Mouse (Mus musculus): ENCODE measurements around the gene Lmx1a.

Lmx1a gene

GRCm38 (mm10) chr1:167788684-167789413 lies 99.8 kb downstream of the Lmx1a start:
- DNase-seq (ENCODE audit: low spot score), result no peak

GRCm38 (mm10) chr1:167789448-167789847 lies 100.4 kb downstream of the Lmx1a start:
- DNase-seq (ENCODE audit: low spot score), result no peak

GRCm38 (mm10) chr1:167790688-167791087 lies 101.7 kb downstream of the Lmx1a start:
- no peak for DNase-seq (ENCODE audit: low spot score)

GRCm38 (mm10) chr1:167791221-167791620 lies 102.2 kb downstream of the Lmx1a start:
- DNase-seq (ENCODE audit: low spot score), result no peak

- no peak for DNase-seq (ENCODE audit: low spot score)
Observed at GRCm38 (mm10) chr1:167801923-167802322, 112.9 kb downstream of the Lmx1a start.

GRCm38 (mm10) chr1:167802510-167803271 lies 113.7 kb downstream of the Lmx1a start:
- DNase-seq (ENCODE audit: low spot score), result no peak

- no peak for DNase-seq (ENCODE audit: low spot score)
Observed at GRCm38 (mm10) chr1:167803351-167803981, 114.4 kb downstream of the Lmx1a start.

GRCm38 (mm10) chr1:167804836-167805235 lies 115.8 kb downstream of the Lmx1a start:
- DNase-seq (ENCODE audit: low spot score), result no peak

GRCm38 (mm10) chr1:167811141-167811540 lies 122.1 kb downstream of the Lmx1a start:
- no peak for DNase-seq (ENCODE audit: low spot score)

GRCm38 (mm10) chr1:167815166-167815565 lies 126.1 kb downstream of the Lmx1a start:
- DNase-seq (ENCODE audit: low spot score), result no peak

GRCm38 (mm10) chr1:167817028-167817427 lies 128.0 kb downstream of the Lmx1a start:
- DNase-seq (ENCODE audit: low spot score), result no peak

GRCm38 (mm10) chr1:167817616-167818015 lies 128.6 kb downstream of the Lmx1a start:
- DNase-seq (ENCODE audit: low spot score), result no peak

GRCm38 (mm10) chr1:167820031-167820430 lies 131.0 kb downstream of the Lmx1a start:
- no peak for DNase-seq (ENCODE audit: low spot score)

- no peak for DNase-seq (ENCODE audit: low spot score)
Observed at GRCm38 (mm10) chr1:167821125-167821524, 132.1 kb downstream of the Lmx1a start.

- DNase-seq (ENCODE audit: low spot score), result no peak
Observed at GRCm38 (mm10) chr1:167830291-167830690, 141.3 kb downstream of the Lmx1a start.

- DNase-seq (ENCODE audit: low spot score), result no peak
Observed at GRCm38 (mm10) chr1:167831601-167832000, 142.6 kb downstream of the Lmx1a start.

GRCm38 (mm10) chr1:167854801-167855200 lies 165.8 kb downstream of the Lmx1a start:
- no peak for DNase-seq (ENCODE audit: low spot score)

- DNase-seq (ENCODE audit: low spot score), result no peak
Observed at GRCm38 (mm10) chr1:167872028-167872427, 183.0 kb downstream of the Lmx1a start.

GRCm38 (mm10) chr1:167874099-167874498 lies 185.1 kb downstream of the Lmx1a start:
- no peak for DNase-seq (ENCODE audit: low spot score)

- DNase-seq (ENCODE audit: low spot score), result no peak
Observed at GRCm38 (mm10) chr1:167877931-167878330, 188.9 kb downstream of the Lmx1a start.

- no peak for DNase-seq (ENCODE audit: low spot score)
Observed at GRCm38 (mm10) chr1:167878354-167878753, 189.3 kb downstream of the Lmx1a start.

- no peak for DNase-seq (ENCODE audit: low spot score)
Observed at GRCm38 (mm10) chr1:167885776-167886175, 196.7 kb downstream of the Lmx1a start.

- no peak for DNase-seq (ENCODE audit: low spot score)
Observed at GRCm38 (mm10) chr1:167888120-167888519, 199.1 kb downstream of the Lmx1a start.
